ENCODE assay signal across 20 mouse cellular contexts in genomic region chr14:32824267-32825150, GRCm38 (mm10). TPM values are rescaled to one million over a fixed set of nuclear protein-coding genes. Genes with fewer than 3 reads are reported as not detected.
DNase-seq lines count a peak whose midpoint lies in the region; ATAC-seq lines count a peak whose summit lies in the region.
"Had no signal": no experiment of that assay in that cellular context is flagged by ENCODE, and none has a peak within 500 bp of the region (broad histone marks: within the 10 kb centered on the region; RNA-seq: fewer than 3 reads in every experiment).

No protein-coding gene starts in this region.

- no peaks in the 10 kb centered on the region for H3K9me3 ChIP-seq in embryonic facial prominence, embryonic 12.5 days
- H3K9me3 ChIP-seq in embryonic facial prominence, embryonic 15.5 days (replicated peaks) = no peaks in the 10 kb centered on the region
- H3K9me3 ChIP-seq: heart, embryonic 13.5 days; limb, embryonic 13.5 days; midbrain, embryonic 10.5 days had no signal

- peak; percentile 10 for DNase-seq in kidney, adult 9 months
- DNase-seq in kidney, adult 11 months = no peak
- no peak for DNase-seq in layer of hippocampus, postnatal 36 days
- DNase-seq: cerebellum, adult 8-10 months; right cerebral cortex, postnatal 14 days had no signal

- no peak overlapping the region for H3K4me2 ChIP-seq in embryonic facial prominence, embryonic 12.5 days (replicated peaks)
- H3K4me2 ChIP-seq in embryonic facial prominence, embryonic 15.5 days (replicated peaks) = no peak overlapping the region
- H3K4me2 ChIP-seq: hindbrain, embryonic 14.5 days had no signal

- H3K27me3 ChIP-seq in embryonic facial prominence, embryonic 12.5 days = no peaks in the 10 kb centered on the region
- no peaks in the 10 kb centered on the region for H3K27me3 ChIP-seq in embryonic facial prominence, embryonic 15.5 days
- H3K27me3 ChIP-seq: heart, embryonic 13.5 days; limb, embryonic 13.5 days had no signal

- peaks cover 25% of the 10 kb centered on the region for H3K4me1 ChIP-seq in embryonic facial prominence, embryonic 12.5 days
- peaks cover 44% of the 10 kb centered on the region for H3K4me1 ChIP-seq in embryonic facial prominence, embryonic 15.5 days

- peak overlapping the region; percentile 42; the same call in 1 of the 2 replicates for H3K27ac ChIP-seq in embryonic facial prominence, embryonic 12.5 days
- peak overlapping the region; percentile 68; the same call in 1 of the 2 replicates for H3K27ac ChIP-seq in embryonic facial prominence, embryonic 15.5 days (replicated peaks)
- H3K27ac ChIP-seq: gastrocnemius, adult 2 months; heart, embryonic 13.5 days; hindbrain, embryonic 14.5 days; limb, embryonic 13.5 days; midbrain, embryonic 10.5 days had no signal

- no peaks in the 10 kb centered on the region for H3K36me3 ChIP-seq in embryonic facial prominence, embryonic 12.5 days
- H3K36me3 ChIP-seq in embryonic facial prominence, embryonic 15.5 days = no peaks in the 10 kb centered on the region
- H3K36me3 ChIP-seq: heart, embryonic 13.5 days; limb, embryonic 13.5 days; midbrain, embryonic 10.5 days had no signal

- 48% methylated on average over 14 of the region's 14 CpGs for WGBS in embryonic facial prominence, embryonic 12.5 days
- 46% methylated on average over 14 of the region's 14 CpGs for WGBS in embryonic facial prominence, embryonic 15.5 days

- H3K9ac ChIP-seq in embryonic facial prominence, embryonic 12.5 days = no peak overlapping the region
- no peak overlapping the region for H3K9ac ChIP-seq in embryonic facial prominence, embryonic 15.5 days
- H3K9ac ChIP-seq: heart, embryonic 13.5 days; hindbrain, embryonic 14.5 days; limb, embryonic 13.5 days; liver, postnatal 0 days had no signal

- H3K4me3 ChIP-seq in embryonic facial prominence, embryonic 12.5 days = no peak overlapping the region
- no peak overlapping the region for H3K4me3 ChIP-seq in embryonic facial prominence, embryonic 15.5 days (replicated peaks)
- H3K4me3 ChIP-seq: gastrocnemius, adult 2 months; heart, embryonic 13.5 days had no signal

- ATAC-seq in embryonic facial prominence, embryonic 12.5 days (ENCODE audit: insufficient number of reproducible peaks, insufficient read depth, low FRiP score, low TSS enrichment) = no peak
- no peak for ATAC-seq in embryonic facial prominence, embryonic 15.5 days (ENCODE audit: insufficient number of reproducible peaks, low FRiP score, low TSS enrichment, low read depth)
- ATAC-seq in megakaryocyte, adult 5-6 weeks (ENCODE audit: poor library complexity, severe bottlenecking) = 0 out of 2 replicates have a peak, but pooled peaks have one; percentile 10
- ATAC-seq in erythroblast, adult 5-6 weeks (replicated peaks; ENCODE audit: low FRiP score, poor library complexity, severe bottlenecking) = no peak
- ATAC-seq: forebrain, embryonic 14.5 days; liver, postnatal 0 days; Patski had no signal

RNA-seq across cellular contexts. Expression of gene Fam170b, which starts 9.3 kb away (rescaled TPM):
- not detected in 2 replicates for polyA plus RNA-seq in embryonic facial prominence, embryonic 12.5 days (2016; fragmentation: Nextera tagmentation; extraction: Ambion mirVana)
- 0.07 and 0.19 TPM in 2 replicates for polyA plus RNA-seq in embryonic facial prominence, embryonic 15.5 days (2015; fragmentation: Nextera tagmentation; extraction: Ambion mirVana)
- total RNA-seq in megakaryocyte, adult 5-6 weeks (2015) = not detected in 2 replicates
- total RNA-seq in megakaryocyte, adult 5-6 weeks (2017) = not detected in 2 replicates
- total RNA-seq in layer of hippocampus, postnatal 36 days (2021) = not detected
- total RNA-seq in erythroblast, adult 5-6 weeks (2015; ENCODE audit: low replicate concordance) = not detected in 2 replicates
- total RNA-seq in erythroblast, adult 5-6 weeks (2017; ENCODE audit: low replicate concordance) = not detected in 2 replicates
- total RNA-seq: gastrocnemius, adult 2 months; layer of hippocampus, adult 18-20 months; left cerebral cortex, adult 8-10 months had no signal
- polyA plus RNA-seq: brain, embryonic 14.5 days; forebrain, embryonic 14.5 days; hindbrain, embryonic 14.5 days; limb, embryonic 13.5 days; midbrain, embryonic 10.5 days; Patski had no signal

RNA-seq across cellular contexts. Expression of gene Vstm4, which starts 32.0 kb away (rescaled TPM):
- 10.5 and 12.8 TPM in 2 replicates for polyA plus RNA-seq in embryonic facial prominence, embryonic 12.5 days (2016; fragmentation: Nextera tagmentation; extraction: Ambion mirVana)
- 37.3 and 44.0 TPM in 2 replicates for polyA plus RNA-seq in embryonic facial prominence, embryonic 15.5 days (2015; fragmentation: Nextera tagmentation; extraction: Ambion mirVana)
- not detected in 2 replicates for total RNA-seq in megakaryocyte, adult 5-6 weeks (2015)
- not detected in 2 replicates for total RNA-seq in megakaryocyte, adult 5-6 weeks (2017)
- total RNA-seq in layer of hippocampus, postnatal 36 days (2021) = 1 to 10 TPM; 3.9 to 4.2 TPM
- not detected in 2 replicates for total RNA-seq in erythroblast, adult 5-6 weeks (2015; ENCODE audit: low replicate concordance)
- total RNA-seq in erythroblast, adult 5-6 weeks (2017; ENCODE audit: low replicate concordance) = 0.09 and 0.56 TPM in 2 replicates
- polyA plus RNA-seq: Patski had no signal

RNA-seq across cellular contexts. Expression of gene Tmem273, which starts 38.7 kb away (rescaled TPM):
- polyA plus RNA-seq in embryonic facial prominence, embryonic 12.5 days (2016; fragmentation: Nextera tagmentation; extraction: Ambion mirVana) = 0.26 TPM in 1 of 2 replicates, not detected in the other
- 0.60 and 0.68 TPM in 2 replicates for polyA plus RNA-seq in embryonic facial prominence, embryonic 15.5 days (2015; fragmentation: Nextera tagmentation; extraction: Ambion mirVana)
- total RNA-seq in megakaryocyte, adult 5-6 weeks (2015) = 12.3 and 15.3 TPM in 2 replicates
- 7.8 and 10.1 TPM in 2 replicates for total RNA-seq in megakaryocyte, adult 5-6 weeks (2017)
- under 1 TPM; 0.52 to 0.83 TPM for total RNA-seq in layer of hippocampus, postnatal 36 days (2021)
- total RNA-seq in erythroblast, adult 5-6 weeks (2015; ENCODE audit: low replicate concordance) = 3.3 and 7.3 TPM in 2 replicates
- total RNA-seq in erythroblast, adult 5-6 weeks (2017; ENCODE audit: low replicate concordance) = 2.0 and 8.8 TPM in 2 replicates
- polyA plus RNA-seq: Patski had no signal
